Mouse (Mus musculus) liver, embryonic 13.5 days (tissue): ENCODE results near the gene Espnl. TPM values are rescaled to one million over a fixed set of nuclear protein-coding genes. Genes with fewer than 3 reads are reported as not detected.

Source experiments
- ATAC-seq: fragments of 200-750 bp; cut with Nextera tagmentation; 2 replicates; pipeline ENCODE4 v1.8.0; 2017; ENCODE audit warnings: low read depth, mild to moderate bottlenecking, moderate number of reproducible peaks, moderate library complexity
- DNase-seq: peaks from one replicate; pipeline ENCODE4 v3.0.0; 2022
- H3K27ac ChIP-seq: fragments of 300-500 bp; sonication (generic); 2 replicates; pipeline ENCODE4 v1.5.1; 2015; ENCODE audit warnings: moderate library complexity, mild to moderate bottlenecking, inconsistent platforms
- H3K27me3 ChIP-seq: fragments of 300-500 bp; sonication (generic); 2 replicates; pipeline ENCODE4 v1.6.1; 2015; ENCODE audit warnings: mild to moderate bottlenecking, inconsistent platforms
- H3K36me3 ChIP-seq: fragments of 300-500 bp; sonication (generic); 2 replicates; pipeline ENCODE4 v1.6.1; 2015; ENCODE audit warnings: mild to moderate bottlenecking, inconsistent platforms
- H3K4me1 ChIP-seq: fragments of 300-500 bp; sonication (generic); replicated peaks from 2 replicates; pipeline ENCODE4 v1.6.1; 2015; ENCODE audit warnings: inconsistent platforms
- H3K4me2 ChIP-seq: fragments of 300-500 bp; sonication (generic); 2 replicates; pipeline ENCODE4 v1.6.1; 2015; ENCODE audit warnings: inconsistent platforms, mild to moderate bottlenecking, moderate library complexity
- H3K4me3 ChIP-seq: fragments of 300-500 bp; sonication (generic); replicated peaks from 2 replicates; pipeline ENCODE4 v1.5.1; 2015; ENCODE audit warnings: mild to moderate bottlenecking, inconsistent platforms
- H3K9ac ChIP-seq: fragments of 300-500 bp; sonication (generic); 2 replicates; pipeline ENCODE4 v1.6.1; 2015; ENCODE audit warnings: mild to moderate bottlenecking, inconsistent platforms
- H3K9me3 ChIP-seq: fragments of 300-500 bp; sonication (generic); replicated peaks from 2 replicates; pipeline ENCODE4 v1.6.1; 2016; ENCODE audit warnings: inconsistent platforms
- WGBS: fragments of 180-500 bp; shearing (Covaris S2); methylation state at CpG from one replicate; pipeline ENCODE4 v1.1.7; 2015; ENCODE audit not compliant: insufficient replicate concordance; 5-methylcytosine and 5-hydroxymethylcytosine counted together
- polyA plus RNA-seq: library from polyadenylated mRNA; unstranded; fragments of >200 nt; fragmentation: Nextera tagmentation; extraction: Ambion mirVana; gene quantifications from 2 replicates; pipeline ENCODE4 v1.2.1, GENCODE M21; 2015

Gene Espnl
- polyA plus RNA-seq, 1 experiment from 2014 or later: not detected

GRCm38 (mm10) chr1:91397927-91398259, 76.0 kb downstream of the Espnl start:
- DNase-seq: no peak
- ATAC-seq: no peak

More at GRCm38 (mm10) chr1:91397927-91398259, 76.0 kb downstream of the Espnl start:
- no peaks in the 10 kb centered on the region for H3K27me3 ChIP-seq
- H3K9ac ChIP-seq: peak overlapping the region; percentile 97
- H3K4me3 ChIP-seq: peak overlapping the region; percentile 95
- peak overlapping the region; percentile 92 for H3K4me2 ChIP-seq
- peaks cover 36% of the 10 kb centered on the region for H3K4me1 ChIP-seq
- peaks cover 36% of the 10 kb centered on the region for H3K36me3 ChIP-seq
- no peaks in the 10 kb centered on the region for H3K9me3 ChIP-seq
- under 1% methylated on average over 12 of the region's 12 CpGs for WGBS
- peak overlapping the region; percentile 85 for H3K27ac ChIP-seq

Other genes starting within 250 kb of the Espnl start
- 1.2 and 1.8 TPM in 2 replicates for gene Rbm44, start 177.0 kb upstream of the Espnl start, polyA plus RNA-seq
- gene Ramp1, start 142.3 kb upstream of the Espnl start, polyA plus RNA-seq: 4.1 and 5.3 TPM in 2 replicates
- 71.1 and 77.5 TPM in 2 replicates for gene Ube2f, start 71.8 kb upstream of the Espnl start, polyA plus RNA-seq
- gene Scly, start 23.7 kb upstream of the Espnl start, polyA plus RNA-seq: 24.9 and 30.1 TPM in 2 replicates
- gene Klhl30, start 28.9 kb downstream of the Espnl start, polyA plus RNA-seq: 0.10 TPM in 2 replicates
- 4.5 and 4.7 TPM in 2 replicates for gene Erfe, start 44.4 kb downstream of the Espnl start, polyA plus RNA-seq
- gene Ilkap, start 76.7 kb downstream of the Espnl start, polyA plus RNA-seq: 86.5 and 95.8 TPM in 2 replicates
- 21.9 and 22.5 TPM in 2 replicates for gene Hes6, start 92.0 kb downstream of the Espnl start, polyA plus RNA-seq
- gene Per2, start 137.2 kb downstream of the Espnl start, polyA plus RNA-seq: 1.4 and 2.5 TPM in 2 replicates
- gene Traf3ip1, start 172.6 kb downstream of the Espnl start, polyA plus RNA-seq: 2.5 and 2.6 TPM in 2 replicates
- gene Asb1, start 218.5 kb downstream of the Espnl start, polyA plus RNA-seq: 12.3 and 13.8 TPM in 2 replicates